Mouse (Mus musculus): ENCODE data around the gene Mrps26. TPM values are rescaled to one million over a fixed set of nuclear protein-coding genes. Genes with fewer than 3 reads are reported as not detected.

Gene Mrps26
- polyA plus RNA-seq, 1 experiment: 8.8 TPM

- TF ChIP-seq TAL1 (IDR thresholded peaks at IDR 0.05; ENCODE audit: low read length): no peak
- TF ChIP-seq GATA1 (IDR thresholded peaks at IDR 0.05; ENCODE audit: low read length): no peak
- H3K9me3 ChIP-seq (ENCODE audit: control insufficient read depth, low read length): peaks cover 4% of the 10 kb centered on the region; the same call in 1 of the 2 replicates
- H3K4me1 ChIP-seq (ENCODE audit: control insufficient read depth): peaks cover 6% of the 10 kb centered on the region
- H3K4me3 ChIP-seq (replicated peaks): no peak overlapping the region
- peaks cover 76% of the 10 kb centered on the region for H3K27me3 ChIP-seq (ENCODE audit: control insufficient read depth)
- no peaks in the 10 kb centered on the region for H3K36me3 ChIP-seq (ENCODE audit: control insufficient read depth)
Measured at GRCm38 (mm10) chr2:130581201-130581600, 17.7 kb downstream of the Mrps26 start.

DNA sequence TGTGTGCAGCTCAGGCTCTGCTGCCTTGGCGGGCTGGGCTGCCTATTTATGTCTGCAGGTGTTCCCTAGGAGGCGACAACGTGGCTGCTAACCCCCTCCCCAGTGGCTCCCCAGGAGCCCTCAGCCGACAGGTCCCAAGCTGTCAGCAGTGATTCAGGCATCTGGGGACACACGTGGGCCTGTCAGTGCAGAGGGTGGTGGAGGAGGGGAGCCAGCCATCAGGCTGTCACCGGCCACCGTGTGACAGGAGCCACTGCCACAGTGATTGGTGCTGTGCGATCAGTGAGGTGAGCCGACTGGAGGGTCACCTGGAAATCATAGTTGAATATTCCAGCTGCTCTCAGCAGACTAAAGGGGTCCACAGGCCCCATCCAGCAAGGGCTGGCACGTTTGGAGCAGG is 19.0 kb downstream of the Mrps26 start, which contains the start of gene Avp:
TSS of gene Avp (minus strand) at position 3 of the 400 bp plus-strand sequence.
- Histone ChIP-seq H3K4me1 (ENCODE audit: control insufficient read depth) (peaks cover 2% of the 10 kb centered on the region), H3K36me3 (ENCODE audit: control insufficient read depth) (no peaks in the 10 kb centered on the region), H3K27me3 (ENCODE audit: control insufficient read depth) (peaks cover 63% of the 10 kb centered on the region), H3K9me3 (ENCODE audit: control insufficient read depth, low read length) (no peaks in the 10 kb centered on the region; the same call in 1 of the 2 replicates), H3K4me3 (replicated peaks) (no peak within 1 kb of the TSS)
- no peak for TF ChIP-seq GATA1 (IDR thresholded peaks at IDR 0.05; ENCODE audit: low read length)
- no peak for TF ChIP-seq TAL1 (IDR thresholded peaks at IDR 0.05; ENCODE audit: low read length)

DNA sequence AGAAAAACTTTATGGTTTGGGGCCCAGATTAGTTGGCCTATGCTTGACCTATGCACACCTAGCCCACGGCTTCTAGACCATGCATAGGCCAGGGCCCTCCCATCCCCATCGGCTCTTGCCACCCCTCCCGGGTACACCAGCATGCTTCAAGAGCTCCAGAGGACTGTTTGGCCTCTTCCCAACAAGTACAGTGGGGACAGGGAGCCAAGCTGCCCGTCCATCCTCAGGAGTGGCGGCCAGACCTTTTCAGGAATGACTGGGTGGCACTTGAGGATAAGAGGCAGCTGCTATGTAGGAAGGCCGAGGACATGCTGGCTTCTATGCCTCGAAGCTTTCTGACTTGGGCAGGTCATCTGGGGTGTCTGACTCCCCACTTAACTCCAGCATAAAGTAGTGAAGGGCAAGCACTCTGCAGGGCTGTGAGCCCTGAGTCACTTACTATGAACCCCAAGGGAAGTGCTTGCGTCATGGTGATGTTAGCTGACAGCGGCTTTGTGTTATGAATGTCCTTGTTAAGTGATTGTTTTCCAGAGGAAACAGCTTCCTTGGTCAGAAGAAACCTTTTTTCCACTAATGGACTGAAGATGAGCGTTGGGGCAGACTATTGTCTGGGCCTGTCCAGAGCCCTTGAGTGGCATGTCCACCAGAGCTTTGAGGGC is 20.5 kb downstream of the Mrps26 start:
- H3K9me3 ChIP-seq (ENCODE audit: control insufficient read depth, low read length): no peaks in the 10 kb centered on the region; the same call in 1 of the 2 replicates
- peaks cover 3% of the 10 kb centered on the region; the same call in 1 of the 2 replicates for H3K4me1 ChIP-seq (ENCODE audit: control insufficient read depth)
- no peaks in the 10 kb centered on the region for H3K36me3 ChIP-seq (ENCODE audit: control insufficient read depth)
- TF ChIP-seq TAL1 (IDR thresholded peaks at IDR 0.05; ENCODE audit: low read length): no peak
- no peak for TF ChIP-seq GATA1 (IDR thresholded peaks at IDR 0.05; ENCODE audit: low read length)
- H3K4me3 ChIP-seq (replicated peaks): no peak overlapping the region
- peaks cover 48% of the 10 kb centered on the region for H3K27me3 ChIP-seq (ENCODE audit: control insufficient read depth)

GRCm38 (mm10) chr2:130586016-130586415 is 22.5 kb downstream of the Mrps26 start:
- no peak overlapping the region for H3K4me3 ChIP-seq (replicated peaks)
- TF ChIP-seq TAL1 (IDR thresholded peaks at IDR 0.05; ENCODE audit: low read length): no peak
- no peaks in the 10 kb centered on the region for H3K9me3 ChIP-seq (ENCODE audit: control insufficient read depth, low read length)
- peaks cover 3% of the 10 kb centered on the region; the same call in 1 of the 2 replicates for H3K4me1 ChIP-seq (ENCODE audit: control insufficient read depth)
- H3K36me3 ChIP-seq (ENCODE audit: control insufficient read depth): peaks cover 9% of the 10 kb centered on the region
- H3K27me3 ChIP-seq (ENCODE audit: control insufficient read depth): peaks cover 28% of the 10 kb centered on the region

- Histone ChIP-seq H3K4me1 (ENCODE audit: control insufficient read depth) (peaks cover 3% of the 10 kb centered on the region; the same call in 1 of the 2 replicates), H3K9me3 (ENCODE audit: control insufficient read depth, low read length) (no peaks in the 10 kb centered on the region), H3K27me3 (ENCODE audit: control insufficient read depth) (peaks cover 5% of the 10 kb centered on the region; the same call in 1 of the 2 replicates), H3K36me3 (ENCODE audit: control insufficient read depth) (peaks cover 23% of the 10 kb centered on the region), H3K4me3 (replicated peaks) (no peak overlapping the region)
- TF ChIP-seq TAL1 (IDR thresholded peaks at IDR 0.05; ENCODE audit: low read length): no peak
- no peak for TF ChIP-seq GATA1 (IDR thresholded peaks at IDR 0.05; ENCODE audit: low read length)
Measured at GRCm38 (mm10) chr2:130588373-130588772, 24.8 kb downstream of the Mrps26 start.

- Histone ChIP-seq H3K27me3 (ENCODE audit: control insufficient read depth) (peaks cover under 1% of the 10 kb centered on the region; the same call in 1 of the 2 replicates), H3K4me3 (replicated peaks) (no peak overlapping the region), H3K36me3 (ENCODE audit: control insufficient read depth) (peaks cover 24% of the 10 kb centered on the region), H3K9me3 (ENCODE audit: control insufficient read depth, low read length) (no peaks in the 10 kb centered on the region), H3K4me1 (ENCODE audit: control insufficient read depth) (peaks cover 3% of the 10 kb centered on the region; the same call in 1 of the 2 replicates)
- TF ChIP-seq TAL1 (IDR thresholded peaks at IDR 0.05; ENCODE audit: low read length) (no peak), GATA1 (IDR thresholded peaks at IDR 0.05; ENCODE audit: low read length) (no peak)
Measured at GRCm38 (mm10) chr2:130589157-130589556, 25.6 kb downstream of the Mrps26 start.

- Histone ChIP-seq H3K4me3 (replicated peaks) (no peak overlapping the region), H3K36me3 (ENCODE audit: control insufficient read depth) (peaks cover 28% of the 10 kb centered on the region), H3K4me1 (ENCODE audit: control insufficient read depth) (peaks cover 3% of the 10 kb centered on the region; the same call in 1 of the 2 replicates), H3K27me3 (ENCODE audit: control insufficient read depth) (no peaks in the 10 kb centered on the region), H3K9me3 (ENCODE audit: control insufficient read depth, low read length) (no peaks in the 10 kb centered on the region)
- TF ChIP-seq GATA1 (IDR thresholded peaks at IDR 0.05; ENCODE audit: low read length) (no peak), TAL1 (IDR thresholded peaks at IDR 0.05; ENCODE audit: low read length) (no peak)
Measured at GRCm38 (mm10) chr2:130589761-130590160, 26.2 kb downstream of the Mrps26 start.

GRCm38 (mm10) chr2:130591016-130591415 is 27.5 kb downstream of the Mrps26 start:
- Histone ChIP-seq H3K4me3 (replicated peaks) (no peak overlapping the region), H3K4me1 (ENCODE audit: control insufficient read depth) (peaks cover 5% of the 10 kb centered on the region), H3K36me3 (ENCODE audit: control insufficient read depth) (peaks cover 39% of the 10 kb centered on the region), H3K27me3 (ENCODE audit: control insufficient read depth) (no peaks in the 10 kb centered on the region), H3K9me3 (ENCODE audit: control insufficient read depth, low read length) (no peaks in the 10 kb centered on the region)
- TF ChIP-seq GATA1 (IDR thresholded peaks at IDR 0.05; ENCODE audit: low read length) (no peak), TAL1 (IDR thresholded peaks at IDR 0.05; ENCODE audit: low read length) (no peak)

DNA sequence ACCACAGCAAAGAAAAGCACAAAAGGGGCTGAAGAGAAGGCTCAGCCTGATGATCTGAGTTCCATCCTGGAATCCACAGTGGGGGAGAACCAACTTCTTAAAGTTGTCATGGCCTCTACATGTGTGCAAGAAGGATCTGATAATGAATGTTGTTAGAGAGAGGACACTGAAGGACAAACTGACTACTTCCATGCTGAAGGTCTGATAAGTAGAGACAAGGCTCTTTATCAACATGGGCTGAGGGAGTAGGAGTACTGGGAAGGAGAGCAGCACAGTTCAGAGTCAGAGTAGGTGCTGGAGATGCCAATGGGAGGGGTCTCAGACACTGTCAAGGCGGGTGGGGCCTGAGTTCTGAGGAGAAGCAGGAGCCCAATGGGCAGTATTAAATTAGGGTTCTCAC is 32.1 kb downstream of the Mrps26 start:
- Histone ChIP-seq H3K9me3 (ENCODE audit: control insufficient read depth, low read length) (no peaks in the 10 kb centered on the region), H3K4me3 (replicated peaks) (no peak overlapping the region), H3K4me1 (ENCODE audit: control insufficient read depth) (peaks cover 13% of the 10 kb centered on the region), H3K36me3 (ENCODE audit: control insufficient read depth) (peaks cover 74% of the 10 kb centered on the region), H3K27me3 (ENCODE audit: control insufficient read depth) (no peaks in the 10 kb centered on the region)
- no peak for TF ChIP-seq TAL1 (IDR thresholded peaks at IDR 0.05; ENCODE audit: low read length)
- no peak for TF ChIP-seq GATA1 (IDR thresholded peaks at IDR 0.05; ENCODE audit: low read length)
